Mouse (Mus musculus) stomach, embryonic 15.5 days (tissue): Measurements from ENCODE around the gene Gstp1. TPM values are rescaled to one million over a fixed set of nuclear protein-coding genes. Genes with fewer than 3 reads are reported as not detected.
"Not testable (repeated sequence)": the region's sequence is repeated elsewhere in the genome, so short reads cannot be mapped to it uniquely, and the experiment has no call there.

Experiments used
- ATAC-seq: fragments of 200-750 bp; cut with Nextera tagmentation; 2 replicates; pipeline ENCODE4 v1.8.0; 2017; ENCODE audit warnings: low read depth, moderate number of reproducible peaks, moderate TSS enrichment; ENCODE audit not compliant: insufficient read depth, low FRiP score
- H3K27ac ChIP-seq: fragments of 300-500 bp; sonication (generic); 2 replicates; pipeline ENCODE4 v1.5.1; 2015; ENCODE audit warnings: mild to moderate bottlenecking, inconsistent platforms
- H3K27me3 ChIP-seq: fragments of 300-500 bp; sonication (generic); replicated peaks from 2 replicates; pipeline ENCODE4 v1.6.1; 2015; ENCODE audit warnings: inconsistent platforms
- H3K36me3 ChIP-seq: fragments of 300-500 bp; sonication (generic); 2 replicates; pipeline ENCODE4 v1.6.1; 2015; ENCODE audit warnings: inconsistent platforms
- H3K4me1 ChIP-seq: fragments of 300-500 bp; sonication (generic); 2 replicates; pipeline ENCODE4 v1.6.1; 2015; ENCODE audit warnings: inconsistent platforms
- H3K4me2 ChIP-seq: fragments of 300-500 bp; sonication (generic); 2 replicates; pipeline ENCODE4 v1.6.1; 2015; ENCODE audit warnings: mild to moderate bottlenecking, inconsistent platforms
- H3K4me3 ChIP-seq: fragments of 300-500 bp; sonication (generic); replicated peaks from 2 replicates; pipeline ENCODE4 v1.5.1; 2015; ENCODE audit warnings: inconsistent platforms
- H3K9ac ChIP-seq: fragments of 300-500 bp; sonication (generic); 2 replicates; pipeline ENCODE4 v1.6.1; 2015; ENCODE audit warnings: inconsistent platforms
- H3K9me3 ChIP-seq: fragments of 300-500 bp; sonication (generic); 2 replicates; pipeline ENCODE4 v1.6.1; 2016; ENCODE audit warnings: inconsistent platforms
- WGBS: fragments of 180-500 bp; shearing (Covaris S2); methylation state at CpG from one replicate; pipeline ENCODE4 v1.1.7; 2015; 5-methylcytosine and 5-hydroxymethylcytosine counted together
- polyA plus RNA-seq: library from polyadenylated mRNA; unstranded; fragments of >200 nt; fragmentation: Nextera tagmentation; extraction: Ambion mirVana; gene quantifications from 2 replicates; pipeline ENCODE4 v1.2.1, GENCODE M21; 2015

Gene Gstp1
- polyA plus RNA-seq, 1 experiment from 2014 or later: 711 TPM

GRCm38 (mm10) chr19:4046866-4047254 lies 9.1 kb upstream of the Gstp1 start:
- Histone ChIP-seq H3K9ac (no peak overlapping the region), H3K4me2 (0 out of 2 replicates have a peak overlapping the region, but pooled peaks have one; percentile 3), H3K4me1 (peaks cover 13% of the 10 kb centered on the region), H3K4me3 (no peak overlapping the region), H3K27ac (peak overlapping the region; percentile 93), H3K9me3 (no peaks in the 10 kb centered on the region), H3K27me3 (no peaks in the 10 kb centered on the region), H3K36me3 (no peaks in the 10 kb centered on the region)
- peak; percentile 86 for ATAC-seq
- 60% methylated on average over 8 of the region's 8 CpGs for WGBS

GRCm38 (mm10) chr19:4045966-4046865 lies 8.4 kb upstream of the Gstp1 start, which contains the start of gene Gstp2:
TSS of gene Gstp2 (minus strand) at chr19:4046023.
- peak; percentile 82 for ATAC-seq
- H3K4me1 ChIP-seq: peaks cover 13% of the 10 kb centered on the region
- peak within 1 kb of the TSS; percentile 39 for H3K4me2 ChIP-seq
- peak within 1 kb of the TSS; percentile 93 for H3K27ac ChIP-seq
- H3K4me3 ChIP-seq: no peak within 1 kb of the TSS
- H3K36me3 ChIP-seq: no peaks in the 10 kb centered on the region
- H3K9me3 ChIP-seq: no peaks in the 10 kb centered on the region
- 22% methylated on average over 16 of the region's 16 CpGs for WGBS
- H3K9ac ChIP-seq: no peak within 1 kb of the TSS
- no peaks in the 10 kb centered on the region for H3K27me3 ChIP-seq

- not testable (repeated sequence) for H3K9ac ChIP-seq, H3K27me3 ChIP-seq, H3K27ac ChIP-seq, ATAC-seq, H3K9me3 ChIP-seq, H3K36me3 ChIP-seq, H3K4me2 ChIP-seq, H3K4me3 ChIP-seq
- WGBS: 86% methylated on average over 5 of the region's 5 CpGs
- H3K4me1 ChIP-seq: peaks cover 13% of the 10 kb centered on the region
These were observed 6.3 kb upstream of the Gstp1 start for GRCm38 (mm10) chr19:4044109-4044508.

GRCm38 (mm10) chr19:4042124-4042523 lies 4.3 kb upstream of the Gstp1 start:
- 59% methylated on average over 14 of the region's 14 CpGs for WGBS
- ATAC-seq: no peak; the same call in 1 of the 2 replicates

DNA sequence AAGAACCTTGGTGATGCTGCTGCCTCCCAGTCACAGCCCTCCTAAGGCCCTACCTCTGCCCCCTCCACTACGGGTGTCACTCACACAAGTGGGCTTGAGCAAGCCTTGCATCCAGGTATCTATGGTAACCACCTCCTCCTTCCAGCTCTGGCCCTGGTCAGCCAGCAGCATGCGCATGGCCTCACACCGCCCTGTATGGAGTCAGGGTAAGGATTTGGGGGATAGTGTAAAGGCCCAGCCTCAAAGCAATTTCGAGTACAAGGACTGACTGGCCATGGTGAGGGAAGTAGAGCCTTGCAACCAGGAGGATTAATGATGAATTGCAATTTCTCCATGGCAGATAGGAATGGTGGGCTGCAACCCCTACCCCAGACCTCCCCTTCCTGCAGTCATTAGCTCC lies 3.7 kb upstream of the Gstp1 start:
- not testable (repeated sequence) for H3K27me3 ChIP-seq, H3K9ac ChIP-seq, H3K4me2 ChIP-seq, H3K9me3 ChIP-seq, H3K27ac ChIP-seq, H3K4me3 ChIP-seq, H3K36me3 ChIP-seq, ATAC-seq
- WGBS: 91% methylated on average over 4 of the region's 4 CpGs
- peaks cover 12% of the 10 kb centered on the region for H3K4me1 ChIP-seq

More at GRCm38 (mm10) chr19:4042124-4042523, 4.3 kb upstream of the Gstp1 start:
- peaks cover 11% of the 10 kb centered on the region for H3K4me1 ChIP-seq
- no peak overlapping the region for H3K4me3 ChIP-seq
- no peak overlapping the region; the same call in 1 of the 2 replicates for H3K4me2 ChIP-seq
- no peak overlapping the region for H3K9ac ChIP-seq
- H3K9me3 ChIP-seq: no peaks in the 10 kb centered on the region
- H3K27ac ChIP-seq: no peak overlapping the region
- H3K27me3 ChIP-seq: no peaks in the 10 kb centered on the region
- no peaks in the 10 kb centered on the region for H3K36me3 ChIP-seq

DNA sequence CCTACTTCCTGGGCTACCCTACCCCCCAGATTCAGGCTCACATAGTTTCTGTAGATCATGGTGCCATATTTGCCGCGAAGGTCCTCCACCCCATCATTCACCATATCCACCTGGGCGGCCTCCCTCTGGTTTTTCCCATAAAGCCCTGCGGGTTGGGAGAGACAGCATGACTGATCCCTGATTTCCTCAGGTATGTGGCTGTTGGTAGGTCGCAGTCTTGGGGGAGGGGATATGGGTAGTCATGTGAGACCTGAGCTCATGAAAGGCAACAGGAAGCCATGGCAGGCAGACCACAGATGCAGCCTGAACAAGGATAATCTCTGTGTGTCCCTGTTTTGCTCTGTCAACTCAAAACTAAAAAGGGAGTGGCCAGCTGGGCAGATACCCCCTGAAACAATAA lies 3.2 kb upstream of the Gstp1 start:
- not testable (repeated sequence) for ATAC-seq
- 86% methylated on average over 5 of the region's 5 CpGs for WGBS

DNA sequence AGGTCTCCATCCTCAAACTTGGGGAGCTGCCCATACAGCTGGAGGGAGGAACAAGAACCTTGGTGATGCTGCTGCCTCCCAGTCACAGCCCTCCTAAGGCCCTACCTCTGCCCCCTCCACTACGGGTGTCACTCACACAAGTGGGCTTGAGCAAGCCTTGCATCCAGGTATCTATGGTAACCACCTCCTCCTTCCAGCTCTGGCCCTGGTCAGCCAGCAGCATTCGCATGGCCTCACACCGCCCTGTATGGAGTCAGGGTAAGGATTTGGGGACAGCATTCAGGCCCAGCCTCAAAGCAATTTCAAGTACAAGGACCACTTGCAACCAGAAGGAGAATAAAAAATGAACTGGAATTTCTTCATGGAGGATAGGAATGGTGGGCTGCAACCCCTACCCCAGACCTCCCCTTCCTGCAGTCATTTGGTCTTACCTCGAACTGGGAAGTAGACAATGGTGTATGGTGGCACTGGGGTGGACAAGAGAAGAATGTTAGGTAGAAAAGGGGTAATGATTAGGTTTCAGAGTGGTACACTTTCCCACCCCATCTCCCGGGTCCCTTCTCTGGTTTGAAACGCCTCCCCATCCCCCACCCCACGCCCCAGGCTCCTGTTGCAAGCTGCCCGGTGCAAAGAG lies 514 bp downstream of the Gstp1 start:
- peak overlapping the region; percentile 68 for H3K4me2 ChIP-seq
- 0 out of 2 replicates have a peak, but pooled peaks have one; percentile 2 for ATAC-seq
- peak overlapping the region; percentile 87 for H3K27ac ChIP-seq
- peaks cover 16% of the 10 kb centered on the region for H3K4me1 ChIP-seq
- H3K9me3 ChIP-seq, H3K27me3 ChIP-seq, H3K36me3 ChIP-seq: not testable (repeated sequence)
- WGBS: 24% methylated on average over 8 of the region's 8 CpGs
- peak overlapping the region; percentile 67 for H3K9ac ChIP-seq
- H3K4me3 ChIP-seq: peak overlapping the region; percentile 74

More for the DNA sequence above, 3.2 kb upstream of the Gstp1 start:
- H3K27me3 ChIP-seq, H3K9ac ChIP-seq, H3K36me3 ChIP-seq, H3K9me3 ChIP-seq, H3K4me2 ChIP-seq, H3K4me3 ChIP-seq, H3K27ac ChIP-seq: not testable (repeated sequence)
- H3K4me1 ChIP-seq: peaks cover 13% of the 10 kb centered on the region

GRCm38 (mm10) chr19:4036327-4037045 lies 1.3 kb downstream of the Gstp1 start:
- H3K9ac ChIP-seq: no peak overlapping the region
- H3K4me2 ChIP-seq: peak overlapping the region; percentile 50
- peak; percentile 45; the same call in 1 of the 2 replicates for ATAC-seq
- H3K27ac ChIP-seq: 0 out of 2 replicates have a peak overlapping the region, but pooled peaks have one; percentile 16
- 61% methylated on average over 12 of the region's 12 CpGs for WGBS
- H3K9me3 ChIP-seq: no peaks in the 10 kb centered on the region
- H3K27me3 ChIP-seq: no peaks in the 10 kb centered on the region
- H3K4me3 ChIP-seq: no peak overlapping the region; the same call in 1 of the 2 replicates
- H3K36me3 ChIP-seq: no peaks in the 10 kb centered on the region
- peaks cover 16% of the 10 kb centered on the region for H3K4me1 ChIP-seq

GRCm38 (mm10) chr19:4033742-4034141 lies 4.0 kb downstream of the Gstp1 start:
- Histone ChIP-seq H3K27me3 (no peaks in the 10 kb centered on the region), H3K4me1 (peaks cover 16% of the 10 kb centered on the region), H3K4me2 (no peak overlapping the region), H3K9me3 (no peaks in the 10 kb centered on the region), H3K4me3 (no peak overlapping the region), H3K9ac (no peak overlapping the region), H3K27ac (peak overlapping the region; percentile 40; the same call in 1 of the 2 replicates), H3K36me3 (no peaks in the 10 kb centered on the region)
- 58% methylated on average over 5 of the region's 5 CpGs for WGBS
- no peak for ATAC-seq

GRCm38 (mm10) chr19:4033298-4033697 lies 4.5 kb downstream of the Gstp1 start:
- H3K9ac ChIP-seq: no peak overlapping the region
- WGBS: 61% methylated on average over 3 of the region's 3 CpGs
- no peak overlapping the region for H3K4me3 ChIP-seq
- no peak overlapping the region; the same call in 1 of the 2 replicates for H3K27ac ChIP-seq
- peak; percentile 43; the same call in 1 of the 2 replicates for ATAC-seq
- peaks cover 16% of the 10 kb centered on the region for H3K4me1 ChIP-seq
- no peaks in the 10 kb centered on the region for H3K9me3 ChIP-seq
- H3K27me3 ChIP-seq: no peaks in the 10 kb centered on the region
- H3K36me3 ChIP-seq: no peaks in the 10 kb centered on the region
- no peak overlapping the region for H3K4me2 ChIP-seq

DNA sequence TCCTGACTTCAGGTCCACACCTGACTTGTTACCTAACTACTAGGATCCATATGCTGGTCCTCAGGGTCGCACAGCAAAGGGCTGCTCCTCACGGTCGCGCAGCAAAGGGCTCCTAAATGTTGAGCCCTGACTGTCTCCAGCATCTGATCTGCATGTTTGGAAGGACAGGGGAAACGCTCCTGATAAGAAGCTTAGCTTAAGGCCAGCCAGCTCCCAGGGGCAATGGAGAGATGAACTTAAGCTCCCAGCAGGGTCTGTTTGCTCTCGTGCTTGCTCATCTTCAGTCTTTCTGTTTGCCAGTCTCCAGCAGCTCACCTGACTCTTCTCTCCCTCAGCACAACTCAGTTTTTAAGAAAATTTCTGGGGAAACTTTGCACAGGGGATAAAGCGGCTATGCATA lies 5.1 kb downstream of the Gstp1 start:
- Histone ChIP-seq H3K4me1 (peaks cover 16% of the 10 kb centered on the region), H3K27me3 (no peaks in the 10 kb centered on the region), H3K9me3 (no peaks in the 10 kb centered on the region), H3K4me2 (no peak overlapping the region), H3K9ac (no peak overlapping the region), H3K27ac (peak overlapping the region; percentile 33; the same call in 1 of the 2 replicates), H3K4me3 (no peak overlapping the region), H3K36me3 (no peaks in the 10 kb centered on the region)
- ATAC-seq: no peak
- 51% methylated on average over 7 of the region's 7 CpGs for WGBS
